Mouse (Mus musculus): ENCODE measurements around the gene Nnmt.

Nnmt gene

DNA sequence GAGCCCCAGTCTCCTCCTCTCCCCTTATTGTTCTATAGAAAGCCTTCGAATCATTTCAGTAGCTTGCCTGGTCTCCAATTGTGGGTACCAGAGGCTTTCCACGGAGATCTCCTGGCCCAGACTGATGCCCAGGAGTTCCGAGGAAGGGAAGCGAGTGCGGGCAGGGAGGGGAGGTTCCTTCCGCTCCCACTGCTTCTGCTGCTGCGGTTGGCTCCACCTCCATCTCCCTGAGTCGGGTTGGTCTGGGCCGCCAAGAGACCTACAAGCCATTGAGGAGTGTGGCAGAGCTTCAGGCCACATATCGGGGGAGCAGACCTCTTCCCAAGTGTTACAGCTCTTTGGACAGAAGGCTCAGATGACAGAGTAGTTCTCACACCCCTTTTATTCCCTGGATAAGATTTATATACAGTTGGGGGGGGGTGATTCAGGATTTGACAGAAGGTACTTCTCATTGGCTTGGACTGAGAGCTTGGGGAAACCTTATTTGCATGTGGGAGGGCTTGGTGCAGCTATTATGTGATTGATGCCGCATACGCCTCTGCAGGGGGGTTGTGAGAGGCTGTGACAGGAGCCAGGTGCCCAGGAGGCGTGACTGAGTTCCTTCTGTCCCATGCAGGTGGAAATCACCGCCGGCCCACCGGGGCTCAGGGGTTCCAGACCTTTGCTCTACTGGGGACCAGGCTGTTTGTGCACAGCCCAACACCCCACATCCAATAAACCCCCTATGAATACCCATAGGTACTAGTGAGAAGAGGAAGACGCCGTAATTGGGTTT lies 30.8 kb upstream of the Nnmt start:
- DNase-seq (ENCODE audit: low spot score) = no peak

DNA sequence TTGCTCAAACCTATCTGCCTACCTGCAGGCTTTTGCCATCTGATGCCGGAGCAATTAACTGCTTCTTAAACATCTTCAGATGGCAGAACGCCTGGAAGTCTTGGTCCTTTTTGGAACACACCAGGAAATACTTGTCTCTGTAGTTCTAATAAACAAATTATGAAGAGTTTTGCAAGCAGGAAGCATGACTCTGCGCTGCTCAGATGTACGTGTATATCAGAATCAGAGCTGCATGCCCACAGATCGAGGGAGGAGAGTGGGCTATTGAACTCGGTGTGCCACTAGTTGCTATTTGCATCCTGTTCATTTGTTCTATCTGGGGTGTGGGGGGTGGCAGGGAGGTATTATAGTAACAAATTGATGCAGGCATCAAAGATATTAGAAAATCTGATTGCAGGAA lies 28.2 kb upstream of the Nnmt start:
- DNase-seq (ENCODE audit: low spot score) = no peak

DNA sequence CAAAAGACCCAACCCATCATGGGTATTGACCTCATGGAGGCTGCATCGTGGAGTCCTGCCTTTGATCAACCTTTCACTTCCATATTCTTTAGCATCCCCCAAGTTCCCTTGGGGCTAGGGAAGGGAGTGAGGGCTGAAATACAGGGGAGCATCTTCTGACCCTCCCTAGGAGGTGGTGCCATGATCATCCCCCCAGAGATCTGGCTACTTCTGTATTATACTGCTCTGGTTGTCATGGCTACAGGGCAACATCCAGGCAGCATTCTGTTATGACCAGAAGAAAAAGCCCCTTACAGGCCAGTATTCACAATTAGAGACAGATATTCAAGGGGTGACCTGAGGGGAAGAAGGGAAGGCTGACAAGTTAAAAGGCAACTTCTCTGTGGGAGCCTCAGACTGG lies 14.3 kb upstream of the Nnmt start:
- DNase-seq (ENCODE audit: low spot score) = no peak

DNA sequence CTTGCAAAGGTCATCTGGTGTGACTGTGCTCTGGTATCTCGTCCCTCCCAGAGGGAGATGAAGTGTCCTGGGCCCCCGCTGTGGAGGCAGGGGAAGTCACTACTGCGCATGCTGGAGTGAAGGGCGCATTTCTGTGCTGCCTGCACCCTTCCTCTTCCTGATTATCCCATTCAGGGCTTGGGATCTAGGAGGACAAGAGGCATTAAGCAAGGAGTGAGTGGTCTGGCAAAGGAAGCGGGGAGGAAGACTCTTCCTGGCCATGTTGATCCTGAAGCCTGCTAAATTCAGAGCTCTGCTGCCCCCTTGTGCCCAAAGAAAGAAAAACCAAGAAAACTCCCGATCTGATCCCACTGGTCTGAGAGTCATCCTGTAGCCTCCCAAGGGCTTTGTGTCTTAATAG lies 13.6 kb upstream of the Nnmt start:
- DNase-seq (ENCODE audit: low spot score) = peak; percentile 66

DNA sequence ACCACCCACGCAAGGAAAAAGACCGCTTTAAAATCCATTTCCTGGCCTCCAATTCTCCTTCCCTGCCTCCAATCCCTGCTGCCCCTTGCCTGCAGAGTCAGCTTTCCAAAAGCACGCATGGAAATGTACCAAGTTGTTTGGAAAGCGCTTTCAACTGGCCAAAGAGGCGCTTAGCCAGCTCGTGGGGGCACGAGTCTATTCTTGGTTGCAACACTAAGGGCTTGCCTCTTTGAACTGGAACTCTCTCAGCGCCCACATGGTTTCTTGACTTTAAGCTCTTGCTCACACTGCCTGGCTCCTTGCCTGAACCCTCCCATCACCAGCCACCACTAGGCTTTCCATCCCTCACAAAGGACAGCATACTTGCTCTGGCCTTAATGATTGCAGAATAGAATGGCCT lies 13.2 kb upstream of the Nnmt start:
- DNase-seq (ENCODE audit: low spot score) = peak; percentile 39

DNA sequence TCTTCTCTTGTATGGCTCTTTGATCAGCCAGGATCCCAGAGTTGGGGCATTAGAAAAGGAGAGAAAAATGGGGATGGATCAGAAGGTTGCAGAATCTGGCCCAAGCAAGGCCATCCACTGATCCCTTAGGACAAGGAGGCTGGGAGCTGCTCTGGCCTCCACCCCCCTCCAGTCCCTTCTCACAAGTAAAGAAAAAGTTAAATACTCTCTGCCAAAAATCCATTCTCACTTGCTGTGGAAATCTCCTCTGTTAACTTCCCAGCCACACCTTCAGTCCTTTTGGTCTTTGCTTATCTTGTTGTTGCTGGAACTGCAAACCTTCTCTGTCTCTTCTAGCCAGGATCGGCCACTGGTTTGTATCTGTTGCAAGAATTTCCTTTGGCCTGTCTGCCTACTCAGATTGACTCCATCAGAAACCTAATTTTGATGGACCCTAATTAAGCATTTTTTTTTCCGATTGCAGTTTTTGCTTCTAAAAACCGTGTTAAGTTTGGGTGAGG lies 12.6 kb upstream of the Nnmt start:
- no peak for DNase-seq (ENCODE audit: low spot score)

DNA sequence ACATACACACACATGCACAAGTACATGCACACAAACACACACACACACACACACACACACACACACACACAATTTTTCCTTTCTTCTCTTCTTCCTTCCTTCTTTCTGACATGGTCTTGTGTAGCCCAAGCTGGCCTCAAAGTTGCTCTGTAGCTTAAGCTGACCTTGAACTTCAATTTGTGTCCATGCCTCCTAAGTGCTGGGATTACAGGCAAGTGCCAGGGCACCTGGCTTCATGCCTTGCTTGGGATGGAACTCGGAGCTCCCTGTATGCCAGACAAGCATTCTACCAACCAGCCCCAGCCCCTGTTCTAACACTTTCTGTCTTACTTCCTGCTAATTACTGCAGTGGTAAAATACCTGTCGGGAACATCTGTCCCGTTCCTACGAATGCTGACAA lies 8.3 kb upstream of the Nnmt start:
- no peak for DNase-seq (ENCODE audit: low spot score)

DNA sequence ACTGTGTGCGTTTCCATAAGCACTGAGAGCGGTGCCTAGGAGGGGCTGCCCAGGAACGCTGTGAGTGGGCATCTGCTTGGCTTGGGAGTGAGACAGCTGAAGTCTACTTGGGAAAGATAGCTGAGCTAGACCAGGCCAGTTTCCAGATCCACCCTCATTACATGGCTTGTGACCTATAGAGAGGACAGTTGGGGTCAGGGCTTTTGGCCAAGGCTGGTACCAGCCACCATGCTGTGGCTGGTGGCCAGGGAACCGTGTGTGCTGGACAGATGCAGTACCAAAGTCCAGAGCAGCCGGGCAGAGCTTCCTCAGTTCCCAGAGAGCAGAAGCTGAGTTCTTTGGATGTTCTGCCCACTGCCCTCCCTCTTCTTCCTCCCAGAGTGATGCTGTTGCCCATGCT lies 7.6 kb upstream of the Nnmt start:
- no peak for DNase-seq (ENCODE audit: low spot score)

DNA sequence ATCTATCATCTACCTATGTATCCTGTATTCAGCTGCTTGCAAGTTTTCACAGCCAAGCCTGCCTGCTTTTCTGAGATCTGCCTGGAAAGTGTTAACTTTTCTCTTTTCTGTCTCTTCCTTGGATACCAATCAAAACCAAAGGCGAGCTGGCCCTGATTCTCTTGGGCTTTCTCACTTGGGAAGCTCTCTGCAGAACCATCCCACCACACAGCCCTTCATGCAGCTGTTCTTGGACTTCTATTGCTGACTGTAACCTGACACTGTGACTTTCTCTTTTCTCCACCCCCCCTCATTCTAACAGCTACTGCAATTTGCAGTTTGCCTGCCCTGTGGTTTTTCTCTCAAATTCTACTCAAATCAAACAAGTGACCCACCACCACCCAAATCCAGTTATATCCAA lies 6.1 kb upstream of the Nnmt start:
- DNase-seq (ENCODE audit: low spot score) = no peak

DNA sequence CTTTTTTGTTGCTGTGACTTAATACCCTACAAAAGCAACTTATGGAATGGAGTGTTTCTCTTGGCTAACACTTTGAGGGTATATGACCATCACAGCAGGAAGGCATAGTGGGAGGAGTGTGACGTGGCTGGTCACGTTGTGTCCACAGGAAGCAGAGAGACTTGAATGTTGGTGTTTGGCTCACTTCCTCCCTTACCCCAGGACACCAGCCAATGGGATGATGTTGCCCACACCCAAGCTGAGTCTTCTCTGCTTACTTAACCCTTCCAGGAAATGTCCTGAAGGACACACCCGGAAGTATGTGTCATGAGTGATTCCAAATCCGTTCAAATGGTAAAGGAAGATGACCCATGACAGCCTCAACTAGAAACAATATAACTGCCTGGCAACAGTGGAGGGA lies 4.8 kb upstream of the Nnmt start:
- DNase-seq (ENCODE audit: low spot score) = no peak

DNA sequence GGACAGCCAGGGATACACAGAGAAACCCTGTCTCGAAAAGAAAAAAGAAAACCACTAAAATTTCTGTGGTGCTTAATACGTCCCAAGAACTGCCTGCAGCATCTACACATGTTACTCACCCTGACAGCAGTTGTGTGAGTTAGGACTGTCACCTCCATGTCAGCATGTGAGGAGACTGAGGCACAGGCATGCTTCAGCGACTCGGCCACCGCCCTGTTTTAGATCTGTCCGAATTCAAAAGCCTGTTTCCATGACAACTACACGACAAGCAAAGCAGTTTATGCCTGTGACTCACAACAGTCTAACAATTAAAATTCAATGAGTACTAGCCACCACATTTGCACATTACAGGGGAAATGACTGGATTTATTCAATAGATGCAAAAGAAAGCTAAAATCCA lies 2.5 kb upstream of the Nnmt start:
- DNase-seq (ENCODE audit: low spot score) = no peak

DNA sequence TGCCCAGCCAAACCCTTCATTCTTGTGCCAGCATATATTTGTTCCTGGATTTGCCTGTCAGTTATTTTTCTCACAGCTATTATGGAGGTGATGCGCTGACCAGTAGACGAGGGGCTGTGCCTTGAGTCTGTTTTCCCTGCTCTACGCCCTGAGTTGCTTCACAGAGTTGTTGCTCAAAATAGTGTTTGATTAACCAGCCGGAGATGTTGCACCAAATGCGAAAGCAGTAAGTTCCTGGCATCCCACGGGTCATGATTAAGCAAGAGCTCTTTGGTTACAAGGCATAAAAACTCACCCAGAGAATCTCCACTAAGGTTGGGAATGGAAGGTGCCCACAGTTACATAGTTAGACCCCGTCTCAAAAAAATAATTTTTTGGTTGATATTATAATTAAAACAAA lies 1.2 kb upstream of the Nnmt start:
- DNase-seq (ENCODE audit: low spot score) = no peak

DNA sequence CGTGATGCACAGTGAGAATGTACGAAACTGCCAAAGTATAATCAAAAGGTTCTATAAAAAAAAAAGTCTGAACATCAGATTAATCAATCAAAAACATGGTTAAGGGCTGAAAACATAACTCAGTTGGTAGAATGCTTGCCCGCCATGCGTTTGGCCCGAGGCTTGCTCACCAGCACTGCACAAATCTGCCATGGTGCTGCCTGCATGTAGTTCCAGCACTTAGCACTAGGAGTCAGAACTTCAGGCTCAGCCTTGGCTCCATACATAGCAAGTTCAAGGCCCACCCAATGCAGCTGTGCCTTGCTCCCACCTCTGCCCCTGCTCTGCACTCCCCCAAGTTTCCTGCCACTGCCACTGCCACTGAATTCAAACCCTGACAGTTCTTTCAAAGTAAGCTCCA lies 744 bp upstream of the Nnmt start:
- DNase-seq (ENCODE audit: low spot score) = no peak

DNA sequence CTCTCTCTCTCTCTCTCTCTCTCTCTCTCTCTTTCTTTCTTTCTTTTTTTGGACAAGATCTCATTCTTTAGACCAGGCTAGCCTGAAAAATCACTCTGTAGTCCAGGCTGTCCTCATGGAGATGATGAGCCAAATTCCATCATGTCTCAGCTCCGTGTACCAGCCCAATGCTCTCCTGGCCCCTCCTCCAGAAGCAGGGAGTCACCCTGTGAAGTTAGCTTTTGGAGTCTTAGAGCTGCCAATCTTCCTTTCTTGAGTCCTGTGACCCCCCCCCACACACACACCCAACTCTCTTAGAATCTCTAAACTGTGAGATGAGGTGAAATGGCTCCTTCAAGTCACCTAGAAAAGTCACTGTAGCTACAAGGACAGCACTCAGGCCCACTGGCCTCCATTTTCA lies 727 bp downstream of the Nnmt start:
- no peak for DNase-seq (ENCODE audit: low spot score)

DNA sequence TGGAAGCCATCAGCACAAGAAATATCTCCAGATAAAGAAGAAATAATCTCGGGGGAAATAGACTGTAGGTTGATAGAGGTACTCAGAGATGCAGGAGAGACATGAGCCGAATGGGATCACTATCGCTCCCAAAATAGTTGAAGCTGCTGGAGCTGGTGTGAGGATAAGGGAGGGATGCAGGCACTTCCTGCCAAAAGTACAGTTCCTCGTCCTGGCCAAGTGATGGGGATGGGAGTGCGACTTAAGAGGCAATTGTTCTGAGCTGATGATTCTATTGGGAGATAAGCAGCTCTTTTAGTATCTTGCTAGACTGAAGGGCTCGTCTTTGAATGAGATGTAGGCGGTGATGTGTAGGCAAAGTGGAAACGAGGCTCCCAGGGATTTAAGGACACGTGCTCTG lies 4.1 kb downstream of the Nnmt start:
- DNase-seq (ENCODE audit: low spot score) = no peak

DNA sequence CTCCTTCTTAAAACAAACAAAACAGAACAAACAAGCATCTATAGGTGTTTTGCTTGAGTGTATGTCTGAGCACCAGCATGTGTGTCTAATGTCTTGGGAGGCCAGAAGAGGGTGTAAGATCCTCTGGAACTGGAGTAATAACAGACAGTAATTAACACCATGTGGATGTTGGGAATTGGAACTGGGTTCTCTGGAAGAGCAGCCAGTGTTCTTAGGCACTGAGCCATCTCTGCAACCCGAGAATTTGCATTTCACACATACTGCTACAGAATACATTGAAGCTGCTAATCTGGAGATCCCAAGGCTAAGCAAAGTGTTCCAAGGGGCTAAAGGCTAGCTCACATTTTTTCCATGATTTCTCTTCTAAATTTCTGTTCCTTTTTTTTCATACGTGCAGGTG lies 4.9 kb downstream of the Nnmt start:
- no peak for DNase-seq (ENCODE audit: low spot score)

DNA sequence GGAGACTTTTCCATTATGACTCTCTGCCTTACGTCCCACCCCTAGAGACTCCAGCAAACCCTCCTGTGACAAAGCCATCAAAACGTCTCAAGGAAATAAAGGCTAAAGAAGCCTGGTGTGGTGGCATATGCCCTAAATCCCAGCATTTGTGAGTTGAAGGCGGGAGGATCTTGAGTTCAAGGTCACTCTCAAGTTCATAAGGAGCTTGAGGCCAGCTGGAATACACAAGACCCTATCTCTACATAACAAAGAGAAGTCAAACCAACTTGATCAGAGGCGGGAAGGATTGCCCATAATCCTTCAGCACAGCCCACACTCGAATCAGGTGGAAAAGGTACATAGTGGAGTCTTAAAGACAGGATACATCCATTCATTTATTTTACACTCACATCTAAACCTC lies 7.5 kb downstream of the Nnmt start:
- no peak for DNase-seq (ENCODE audit: low spot score)

DNA sequence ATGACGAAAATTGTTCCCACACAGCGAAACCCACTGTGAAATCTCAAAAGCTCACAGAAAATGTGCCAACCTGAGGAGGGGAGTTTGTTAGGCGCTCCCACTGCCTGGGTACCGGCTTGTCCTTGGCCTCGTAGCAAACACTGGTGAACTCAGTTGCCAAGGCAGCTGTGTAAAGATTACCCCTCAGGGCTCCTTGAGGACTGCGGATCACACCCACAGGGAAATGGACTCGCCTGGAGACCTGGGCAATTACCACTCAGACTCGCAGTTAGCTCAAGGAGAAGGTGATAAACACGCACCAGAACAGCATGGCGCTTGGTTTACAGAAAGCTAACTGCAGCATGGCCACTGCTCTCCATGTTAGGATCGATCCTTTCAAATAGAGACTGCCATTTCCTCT lies 8.0 kb downstream of the Nnmt start:
- no peak for DNase-seq (ENCODE audit: low spot score)

DNA sequence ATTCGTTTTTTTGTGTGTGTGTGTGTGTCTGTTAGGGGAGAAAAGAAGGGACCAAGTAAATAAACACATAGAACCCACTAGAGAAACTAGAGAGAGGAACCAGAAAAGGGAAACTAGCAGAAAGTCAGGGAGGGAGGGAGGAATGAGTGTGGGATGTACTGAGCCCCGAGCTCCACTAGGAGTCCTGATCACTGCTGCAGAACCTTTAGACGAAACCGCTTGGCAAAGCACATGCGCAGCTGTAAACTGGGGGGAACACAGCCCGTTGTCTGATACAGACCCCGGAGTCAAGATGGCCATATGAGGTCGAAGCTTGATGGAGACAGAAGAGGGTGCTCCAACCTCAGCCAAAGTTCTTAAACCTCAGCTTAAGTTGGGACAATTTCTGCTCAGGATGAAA lies 11.0 kb downstream of the Nnmt start:
- DNase-seq (ENCODE audit: low spot score) = no peak

DNA sequence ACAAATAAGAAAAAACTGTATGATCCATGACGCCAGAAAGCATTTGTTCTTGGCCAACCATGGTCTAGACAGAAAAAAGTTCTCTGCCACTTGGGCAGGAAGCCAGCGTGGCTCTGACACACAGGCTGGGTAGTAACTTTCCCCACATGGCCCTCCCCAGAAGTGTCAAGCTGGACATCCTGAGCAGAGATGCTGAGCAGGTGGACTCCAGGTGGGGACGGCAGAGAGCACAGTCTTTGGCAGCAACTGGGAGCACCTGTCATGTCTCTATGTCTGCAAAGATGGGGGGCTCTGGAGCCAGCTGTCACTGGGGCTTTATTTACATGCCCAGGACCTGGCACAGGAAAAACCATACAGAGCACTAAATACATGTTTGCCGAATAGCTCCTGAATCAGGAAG lies 14.3 kb downstream of the Nnmt start:
- DNase-seq (ENCODE audit: low spot score) = no peak

DNA sequence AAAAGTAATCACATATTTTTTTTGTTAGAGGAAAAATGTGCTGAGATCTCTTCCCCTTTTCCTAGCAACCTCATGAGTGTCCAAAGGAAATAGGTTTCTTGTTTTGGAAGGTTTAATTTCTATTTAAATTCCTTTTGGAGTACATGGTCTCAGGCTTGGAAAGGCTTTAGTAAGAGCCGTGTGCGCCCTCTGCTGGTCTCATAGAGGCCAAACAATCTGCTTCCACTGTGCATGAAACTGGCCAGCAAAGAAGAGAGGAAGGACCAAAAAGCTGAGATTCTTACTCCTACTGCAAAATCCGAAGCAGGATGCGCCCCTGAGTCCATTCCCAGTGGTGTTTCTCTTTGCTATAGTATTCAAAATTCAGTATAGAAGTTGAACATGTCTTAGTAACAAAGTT lies 18.6 kb downstream of the Nnmt start:
- peak; percentile 25 for DNase-seq (ENCODE audit: low spot score)

DNA sequence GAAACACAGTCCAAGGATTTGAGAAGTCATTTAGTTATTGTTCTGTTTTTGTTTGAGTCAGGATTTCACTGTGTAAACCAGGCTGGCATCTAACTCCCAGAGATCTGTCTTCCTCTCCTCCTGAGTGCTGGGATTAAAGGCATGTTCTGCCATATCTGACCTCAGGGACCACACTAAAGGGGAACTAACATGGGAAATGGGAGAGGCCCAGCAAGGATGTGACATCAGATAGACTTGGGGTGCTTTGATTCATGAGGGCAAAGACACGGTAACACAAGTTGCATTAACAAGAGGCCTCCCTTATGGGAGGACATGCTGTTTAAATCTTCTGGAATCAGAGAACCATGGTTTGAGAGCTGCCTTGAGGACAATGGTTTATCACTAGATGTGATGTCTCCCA lies 24.1 kb downstream of the Nnmt start:
- DNase-seq (ENCODE audit: low spot score) = no peak

DNA sequence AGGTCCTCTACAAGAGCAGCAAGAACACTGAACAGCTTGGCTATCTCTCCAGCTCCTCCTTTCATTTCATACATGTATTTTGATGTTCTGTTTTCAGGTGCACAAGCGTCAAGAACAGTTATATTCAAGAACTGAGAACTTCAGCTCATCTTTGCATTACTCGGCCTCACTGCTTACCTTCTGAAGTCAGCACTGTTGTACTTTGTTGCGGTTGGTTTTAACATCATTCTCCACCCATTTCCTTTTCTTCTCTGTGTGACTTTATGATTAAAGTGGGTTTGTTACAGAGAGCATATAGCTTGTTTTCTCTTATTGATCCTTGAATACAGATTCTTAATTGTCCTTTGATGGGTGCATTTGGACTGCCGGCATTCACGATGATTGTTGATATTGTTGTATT lies 42.6 kb downstream of the Nnmt start:
- DNase-seq (ENCODE audit: low spot score) = no peak

DNA sequence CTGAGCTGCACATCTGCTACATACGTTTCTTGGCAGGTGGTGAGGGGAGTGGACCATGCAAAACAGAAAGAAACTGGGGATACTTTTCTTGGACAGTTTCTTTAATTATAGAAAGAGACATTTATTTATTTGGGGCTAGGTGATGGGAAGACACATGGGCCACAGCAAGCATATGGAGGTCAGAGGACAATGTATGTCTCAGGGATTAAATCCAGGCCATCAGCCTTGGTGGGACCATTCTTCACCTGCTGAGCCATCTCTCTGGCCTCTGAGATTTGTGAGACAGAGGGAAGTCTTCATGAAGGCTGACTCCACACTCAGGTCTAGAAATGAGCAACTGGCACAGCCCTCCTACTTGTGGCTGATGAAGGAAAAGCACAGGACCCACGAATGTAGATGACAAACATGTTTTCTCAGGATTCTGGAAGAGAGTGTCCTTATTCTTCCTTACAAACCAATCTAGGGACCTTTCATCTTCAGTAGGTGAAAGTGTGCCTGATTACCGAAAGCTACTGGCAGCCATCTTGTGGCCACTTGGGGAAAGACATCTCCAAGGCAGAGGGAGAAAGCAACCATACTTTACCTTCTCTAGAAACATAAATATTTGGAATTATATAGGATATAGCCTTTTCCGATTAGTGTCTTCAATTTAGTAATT lies 45.3 kb downstream of the Nnmt start:
- peak; percentile 14 for DNase-seq (ENCODE audit: low spot score)

Data from ovary, postnatal 14 days (tissue).